Mouse (Mus musculus): Measurements from ENCODE around the gene Kmt2c.

Kmt2c gene

DNA sequence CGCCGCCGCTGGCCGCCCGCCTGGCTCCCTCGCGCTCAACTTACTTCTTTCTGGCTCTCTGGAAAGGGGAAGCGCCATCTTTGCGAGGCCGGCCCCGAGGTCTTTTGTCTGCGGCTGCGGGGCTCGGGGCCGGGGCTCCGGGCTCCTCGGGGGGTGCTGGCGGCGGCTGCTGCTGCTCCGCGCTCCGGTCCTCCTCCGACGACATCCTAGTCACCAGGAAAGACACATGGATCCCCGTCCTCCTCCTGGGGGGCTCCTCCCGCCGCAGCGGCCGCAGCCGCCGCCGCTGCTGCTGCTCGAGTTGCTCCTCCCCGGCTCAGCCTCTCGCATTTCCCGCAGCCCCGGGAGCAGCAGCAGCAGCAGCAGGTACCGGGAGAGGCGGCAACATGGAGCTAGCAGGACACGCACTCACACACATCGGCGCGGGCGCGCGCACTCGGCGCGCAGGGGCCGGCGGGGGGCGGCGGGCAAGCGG is at the start of gene Kmt2c:
Kmt2c (minus strand) TSS at position 438 of the 475 bp plus-strand sequence.
- DNase-seq (ENCODE audit: low read depth, low spot score): peak; percentile 35

DNA sequence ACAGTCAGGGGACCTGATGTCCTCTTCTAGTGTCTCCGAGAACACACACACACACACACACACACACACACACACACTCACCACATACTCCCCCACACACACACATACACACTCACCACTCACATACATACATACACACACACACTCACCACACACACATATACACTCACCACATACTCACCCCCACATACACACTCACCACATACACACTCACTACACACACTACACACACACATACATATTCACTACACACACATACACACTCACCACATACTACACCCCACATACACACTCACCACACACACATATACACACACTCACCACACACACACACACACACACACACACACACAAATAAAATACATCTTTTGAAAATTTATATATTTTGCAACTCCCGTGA is 48.3 kb upstream of the Kmt2c start:
- no peak for DNase-seq (ENCODE audit: low read depth, low spot score)

DNA sequence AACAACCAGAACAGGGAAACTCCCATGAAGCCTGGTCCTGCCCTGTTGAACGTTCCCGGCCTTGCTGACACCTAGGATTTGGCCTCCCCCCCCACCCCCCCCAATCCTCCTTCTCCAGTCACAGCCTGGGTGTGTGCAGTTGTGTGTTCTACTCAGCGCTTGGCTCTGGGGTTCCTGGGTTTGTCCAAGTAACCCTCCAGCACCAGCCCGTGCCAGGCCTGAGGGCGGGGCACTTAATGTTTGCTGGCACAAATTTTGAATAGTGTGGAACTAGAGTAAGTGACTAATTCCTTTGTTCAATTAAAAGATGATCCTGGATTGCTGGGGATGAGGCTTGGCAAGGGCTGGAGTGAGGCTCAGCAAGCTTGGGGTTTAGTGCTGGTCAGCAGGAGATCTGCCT is 46.0 kb upstream of the Kmt2c start:
- DNase-seq (ENCODE audit: low read depth, low spot score): no peak

DNA sequence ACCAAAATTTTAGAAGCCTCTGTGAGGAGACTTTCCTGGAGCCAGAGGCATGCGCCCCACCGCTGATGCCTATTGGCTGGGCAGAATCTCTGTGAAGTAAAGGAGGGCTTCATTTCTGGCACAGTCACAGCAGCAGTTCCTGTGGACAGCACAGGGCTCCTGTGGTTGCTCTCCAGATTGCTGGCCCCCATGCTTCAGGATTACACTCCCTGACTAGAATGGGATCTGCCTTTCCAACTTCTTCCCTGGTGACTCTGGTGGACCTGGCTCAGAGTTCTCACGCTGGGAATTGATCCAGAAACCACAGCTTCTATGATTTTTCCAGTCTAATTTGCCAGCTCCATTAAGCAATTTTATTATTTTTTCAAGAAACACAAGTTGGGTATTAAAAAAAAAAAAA is 45.5 kb upstream of the Kmt2c start:
- DNase-seq (ENCODE audit: low read depth, low spot score): no peak

DNA sequence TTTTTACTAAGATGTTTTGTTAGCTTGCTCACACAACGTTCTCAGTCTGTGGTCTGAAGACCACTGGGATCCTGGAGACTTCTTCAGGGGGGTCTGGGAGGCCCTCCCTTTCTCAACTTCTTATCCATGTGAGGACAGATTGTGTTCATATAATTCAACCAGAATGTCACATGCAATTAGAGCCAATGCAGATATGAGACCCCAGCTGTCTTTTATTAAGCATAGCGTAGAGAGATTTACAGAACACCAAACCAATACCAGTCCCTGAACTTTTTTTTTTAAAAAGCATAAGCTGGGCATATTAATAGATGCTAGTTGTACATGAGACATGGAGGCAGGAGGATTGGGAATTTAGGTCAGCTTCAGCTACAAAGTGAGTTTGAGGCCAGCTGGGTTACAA is 43.1 kb upstream of the Kmt2c start:
- no peak for DNase-seq (ENCODE audit: low read depth, low spot score)

DNA sequence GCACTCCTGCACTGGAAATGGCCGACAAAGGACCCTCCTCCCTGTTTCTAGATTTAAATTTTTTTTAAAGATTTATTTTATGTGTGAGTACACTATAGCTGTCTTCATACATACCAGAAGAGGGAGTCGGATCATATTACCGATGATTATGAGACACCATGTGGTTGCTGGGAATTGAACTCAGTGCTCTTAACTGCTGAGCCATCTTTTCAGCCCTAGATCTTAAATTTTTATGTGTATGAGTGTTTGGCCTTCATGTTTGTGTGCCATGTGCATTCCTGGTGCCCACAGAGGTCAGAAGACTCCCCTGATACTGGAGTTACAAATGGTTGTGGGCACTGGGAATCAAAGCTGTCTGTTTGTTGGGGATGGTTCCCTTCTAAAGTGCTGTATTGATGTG is 42.3 kb upstream of the Kmt2c start:
- DNase-seq (ENCODE audit: low read depth, low spot score): no peak

DNA sequence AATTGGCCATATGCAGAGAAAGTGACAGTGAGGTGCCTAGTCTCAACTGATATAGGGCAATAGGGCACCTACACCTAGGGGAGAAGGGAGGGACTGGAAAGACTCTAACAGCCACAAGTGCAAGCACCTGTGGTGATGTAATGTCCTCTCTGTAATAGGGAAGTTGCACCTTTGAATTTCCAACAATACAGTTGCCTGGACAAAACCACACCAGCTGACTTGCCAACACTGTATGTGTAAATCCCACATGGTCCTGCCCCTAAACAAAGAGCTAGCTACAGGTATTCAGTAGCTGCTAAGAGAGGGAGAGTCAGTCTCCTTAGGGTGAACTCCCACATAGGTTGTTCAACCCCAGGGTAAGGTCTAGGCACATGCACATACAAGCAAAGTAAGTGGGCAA is 41.8 kb upstream of the Kmt2c start:
- no peak for DNase-seq (ENCODE audit: low read depth, low spot score)

DNA sequence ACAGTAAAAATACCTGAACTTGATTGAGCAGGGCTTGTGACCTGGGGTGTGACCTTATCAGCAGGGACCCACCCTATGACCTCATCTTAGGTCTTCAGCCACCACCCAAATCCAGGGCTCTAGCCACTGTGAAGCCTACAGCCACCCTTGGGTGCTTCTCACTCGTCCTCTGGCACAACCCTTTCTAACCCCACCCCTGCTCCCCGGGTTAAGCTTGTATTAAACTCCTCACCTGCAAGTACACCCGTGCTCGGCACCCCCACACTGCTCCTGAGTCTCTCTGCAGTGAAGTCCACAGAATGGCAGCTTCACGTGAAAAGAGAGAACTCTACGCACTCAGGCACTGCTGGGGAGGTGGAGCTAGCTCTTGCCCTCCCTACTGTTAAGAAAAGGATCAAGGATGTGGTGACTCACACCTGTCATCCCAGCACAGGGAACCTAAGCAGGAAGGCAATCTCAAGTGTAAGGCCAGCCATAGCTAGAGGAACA is 38.4 kb upstream of the Kmt2c start:
- no peak for DNase-seq (ENCODE audit: low read depth, low spot score)

DNA sequence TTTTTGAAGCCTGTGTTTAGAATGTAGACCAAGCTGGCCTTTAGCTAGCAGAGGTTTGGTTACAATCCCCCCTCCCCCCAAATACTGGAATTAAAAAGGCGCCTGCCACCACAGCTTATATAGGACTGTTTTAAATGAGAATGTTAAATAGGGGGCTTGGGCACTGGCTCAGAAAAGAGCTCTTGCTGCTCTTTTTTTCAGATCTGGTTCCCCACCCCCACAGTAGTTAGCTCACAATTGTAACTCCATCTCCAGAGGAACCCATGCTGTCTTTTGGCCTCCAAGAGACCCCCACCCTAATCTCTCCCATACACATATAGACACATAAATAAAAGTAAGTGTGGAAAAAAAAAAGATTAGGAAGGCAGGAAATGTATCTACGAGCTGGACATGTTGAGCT is 37.9 kb upstream of the Kmt2c start:
- no peak for DNase-seq (ENCODE audit: low read depth, low spot score)

DNA sequence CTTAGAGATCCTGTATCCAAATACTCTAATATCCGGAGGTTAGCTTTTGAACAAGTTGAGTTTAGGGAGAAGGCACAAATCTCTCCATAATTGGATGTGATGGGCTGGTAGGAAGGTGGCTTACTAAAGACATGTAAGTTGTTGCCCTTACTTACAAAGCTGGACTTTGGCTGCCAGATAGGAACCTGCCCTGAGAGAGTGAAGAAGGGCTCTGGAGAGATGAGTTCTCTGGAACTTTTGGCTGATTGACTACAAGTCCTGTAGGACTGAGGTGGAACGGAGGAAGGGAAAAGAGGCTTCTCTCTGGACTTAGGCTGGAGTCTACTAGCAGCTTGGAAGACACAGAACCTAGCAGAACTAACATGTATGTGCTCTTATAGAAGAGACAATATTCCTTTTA is 37.0 kb upstream of the Kmt2c start:
- no peak for DNase-seq (ENCODE audit: low read depth, low spot score)

DNA sequence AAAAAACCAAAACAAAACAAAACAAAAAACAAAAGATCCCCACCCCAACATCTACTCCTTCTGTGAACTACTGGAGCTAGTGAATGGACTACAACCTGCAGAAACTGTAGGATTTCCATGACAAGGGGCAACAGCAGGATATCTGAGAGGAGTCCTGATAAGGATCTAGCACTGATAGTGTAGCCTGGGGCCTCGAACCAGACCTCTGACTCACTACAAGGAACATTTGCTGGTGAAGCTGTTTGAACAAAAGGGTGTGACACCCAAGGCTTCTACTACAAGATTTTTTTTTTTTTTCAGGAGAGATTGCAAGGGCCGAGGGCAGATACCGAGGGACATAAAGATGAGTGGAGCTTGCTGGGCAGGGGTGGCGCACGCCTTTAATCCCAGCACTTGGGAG is 34.7 kb upstream of the Kmt2c start:
- DNase-seq (ENCODE audit: low read depth, low spot score): no peak

DNA sequence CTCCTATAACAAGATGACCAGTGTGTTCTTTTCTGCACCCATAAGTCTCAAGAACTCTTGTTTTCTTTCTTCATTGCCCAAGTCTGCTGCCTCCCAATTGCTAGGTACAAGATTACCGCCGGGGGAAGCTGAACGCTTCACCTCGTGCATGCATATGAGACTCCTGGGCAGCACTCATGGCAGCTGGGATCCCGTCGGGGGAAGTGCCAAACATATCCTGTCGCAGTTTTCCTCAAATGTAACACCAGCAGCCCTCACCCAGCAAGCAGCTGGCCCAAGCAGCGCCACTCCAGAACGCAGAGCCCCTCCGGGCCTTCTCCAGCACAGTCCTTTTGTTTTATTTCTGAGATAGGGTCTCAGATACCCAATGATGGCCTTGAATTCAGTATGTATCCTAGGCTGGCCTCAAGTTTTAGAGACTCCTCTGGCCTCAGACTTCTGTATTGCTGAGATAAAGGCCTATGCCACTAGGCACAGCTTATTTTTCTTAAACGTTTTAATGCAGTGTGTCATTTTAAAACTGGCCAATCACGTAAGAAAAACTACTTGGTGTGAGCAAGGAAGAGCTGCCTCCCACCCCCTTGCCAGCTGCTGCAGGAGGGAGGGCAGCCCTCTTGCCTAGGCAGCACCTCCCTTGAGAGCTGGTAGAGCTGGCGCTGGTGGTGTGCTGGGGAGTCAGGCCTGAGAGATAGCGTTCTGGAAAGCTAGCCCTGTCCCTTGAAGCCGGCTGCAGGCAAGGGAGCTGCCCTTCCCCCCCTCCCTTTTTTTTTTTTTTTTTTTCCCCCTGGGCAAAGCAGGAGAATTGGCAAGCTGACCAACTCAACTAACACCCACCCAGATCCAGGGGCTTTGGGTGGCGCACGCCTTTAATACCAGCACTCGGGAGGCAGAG is 33.9 kb upstream of the Kmt2c start:
- peak; percentile 35 for DNase-seq (ENCODE audit: low read depth, low spot score)

DNA sequence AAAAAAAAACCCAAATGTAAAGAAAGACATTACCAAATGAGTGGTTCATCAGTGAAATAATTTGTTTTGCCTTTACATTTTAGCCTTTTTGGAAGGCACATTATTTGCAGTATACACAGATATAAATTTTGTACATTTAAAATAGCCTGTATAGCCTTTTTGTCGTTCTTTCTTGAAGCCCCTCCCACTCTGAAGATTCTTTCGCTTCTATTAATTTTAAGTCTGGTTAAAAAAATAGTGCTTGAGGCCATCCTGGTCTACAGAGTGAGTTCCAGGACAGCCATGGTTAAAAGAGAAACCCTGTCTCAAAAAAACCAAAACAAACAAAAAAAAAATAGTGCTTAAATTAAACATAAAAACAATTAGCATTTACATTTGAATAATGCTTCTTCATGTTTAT is 32.0 kb upstream of the Kmt2c start:
- no peak for DNase-seq (ENCODE audit: low read depth, low spot score)

DNA sequence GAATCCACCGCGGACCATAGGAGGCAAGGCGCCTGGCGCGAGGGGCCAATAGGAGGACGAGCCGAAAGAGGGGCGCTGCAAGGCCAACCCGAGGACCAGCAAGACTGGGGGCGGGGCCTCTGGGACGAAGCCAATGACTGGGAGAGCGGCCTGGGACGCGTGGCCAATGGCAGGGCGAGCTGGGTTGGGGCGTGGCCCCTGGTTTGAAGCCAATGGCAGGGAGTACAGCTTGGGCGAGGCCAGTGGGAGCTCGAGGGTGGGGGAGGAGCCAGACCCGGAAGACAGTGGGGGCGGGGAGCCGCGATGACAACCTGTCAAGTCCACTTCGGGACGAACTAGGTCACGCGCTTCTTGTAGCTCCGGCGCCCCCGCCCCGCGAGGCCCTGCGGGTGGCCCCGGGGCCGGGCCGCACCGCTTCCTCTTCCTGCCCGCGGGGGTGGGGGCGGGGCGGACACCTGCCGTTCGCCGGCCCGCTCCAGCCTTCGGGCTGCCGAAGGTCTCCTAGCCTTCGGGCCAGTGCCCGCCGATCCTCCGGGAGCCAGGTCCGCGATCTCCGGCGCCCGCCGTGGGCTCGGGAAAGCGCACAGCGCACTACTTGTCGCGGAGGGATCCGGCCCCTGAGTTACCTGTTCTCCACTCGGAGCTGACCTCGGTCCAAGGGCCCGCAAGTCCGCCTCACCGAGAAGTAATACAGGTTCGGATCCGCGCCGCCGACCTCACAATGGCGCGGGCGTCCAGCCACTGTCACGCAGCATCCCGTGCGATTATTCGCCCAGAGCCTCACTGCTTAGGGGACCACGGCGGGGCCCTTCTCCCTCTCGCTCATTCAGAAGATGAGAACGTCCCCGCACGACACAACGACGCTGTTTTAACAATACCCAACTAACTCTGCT is 31.2 kb upstream of the Kmt2c start:
- DNase-seq (ENCODE audit: low read depth, low spot score): peak; percentile 99

DNA sequence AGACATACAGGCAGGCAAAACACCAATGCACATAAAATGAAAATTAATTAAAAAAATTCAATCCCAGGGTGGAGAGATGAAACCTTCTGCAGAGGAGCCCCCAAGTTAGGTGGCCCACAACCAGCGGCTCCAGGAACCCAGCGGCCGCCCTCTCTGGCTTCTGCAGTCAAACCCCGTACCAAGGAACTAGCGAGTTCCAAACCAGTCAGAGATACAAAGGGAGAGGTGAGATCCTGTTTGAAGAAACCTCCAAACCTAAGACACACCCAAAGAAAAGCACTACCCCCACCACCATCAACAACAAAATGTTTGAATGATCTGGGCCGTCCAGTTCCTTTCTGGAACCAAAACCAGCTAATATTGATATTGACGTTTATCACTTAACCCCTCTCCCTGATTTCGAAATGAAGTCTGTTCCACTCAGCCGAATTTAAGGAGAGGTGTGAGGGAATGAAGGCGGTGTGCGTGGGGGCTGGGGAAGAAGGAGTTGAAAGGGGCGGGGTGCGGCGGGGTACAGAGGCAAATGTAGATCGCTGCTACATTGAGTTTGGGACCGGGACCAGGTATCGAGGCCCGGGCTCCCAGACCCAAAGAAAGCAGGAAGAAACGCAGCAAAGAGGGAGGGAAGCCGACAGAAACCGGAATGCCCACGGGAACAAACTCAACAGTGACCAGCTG is 30.4 kb upstream of the Kmt2c start:
- no peak for DNase-seq (ENCODE audit: low read depth, low spot score)

DNA sequence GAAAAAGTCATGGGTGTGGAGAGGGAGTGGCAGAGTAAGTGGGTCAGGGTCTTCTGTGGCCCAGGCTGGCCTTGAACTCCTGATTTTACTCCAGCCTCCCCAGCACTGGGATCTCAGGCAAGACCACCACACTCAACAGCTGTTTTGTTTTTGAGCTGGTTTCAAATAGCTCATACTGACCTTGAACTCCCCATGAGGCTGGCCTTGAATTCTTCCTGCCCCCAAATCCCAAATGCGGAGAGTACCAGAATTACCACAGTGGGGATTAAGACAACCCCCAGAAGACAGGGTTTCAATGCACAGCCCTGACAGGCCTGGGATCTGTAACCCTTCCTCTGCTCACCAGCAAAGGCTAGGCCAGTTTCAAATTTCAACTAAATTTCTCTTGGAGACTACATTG is 29.4 kb upstream of the Kmt2c start:
- no peak for DNase-seq (ENCODE audit: low read depth, low spot score)

DNA sequence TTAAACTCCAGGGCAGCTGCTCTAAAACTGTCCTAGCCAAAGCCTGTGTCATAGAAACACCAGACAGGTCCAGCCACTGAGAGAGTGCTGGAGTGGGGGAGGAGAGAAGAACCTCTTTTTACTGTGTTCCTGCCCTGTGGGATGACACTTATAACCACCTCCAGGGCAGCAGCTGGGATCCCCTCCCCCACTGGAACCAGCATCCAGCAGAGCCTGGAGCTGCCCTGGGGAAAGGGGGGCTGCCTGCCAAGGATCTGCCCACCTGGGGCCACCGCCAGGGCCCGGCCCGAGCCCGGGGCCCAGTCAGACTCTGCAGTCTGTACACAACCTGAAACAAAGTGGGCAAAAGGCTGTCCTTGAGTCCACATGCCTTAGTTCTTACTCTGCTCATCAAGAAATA is 28.3 kb upstream of the Kmt2c start:
- no peak for DNase-seq (ENCODE audit: low read depth, low spot score)

DNA sequence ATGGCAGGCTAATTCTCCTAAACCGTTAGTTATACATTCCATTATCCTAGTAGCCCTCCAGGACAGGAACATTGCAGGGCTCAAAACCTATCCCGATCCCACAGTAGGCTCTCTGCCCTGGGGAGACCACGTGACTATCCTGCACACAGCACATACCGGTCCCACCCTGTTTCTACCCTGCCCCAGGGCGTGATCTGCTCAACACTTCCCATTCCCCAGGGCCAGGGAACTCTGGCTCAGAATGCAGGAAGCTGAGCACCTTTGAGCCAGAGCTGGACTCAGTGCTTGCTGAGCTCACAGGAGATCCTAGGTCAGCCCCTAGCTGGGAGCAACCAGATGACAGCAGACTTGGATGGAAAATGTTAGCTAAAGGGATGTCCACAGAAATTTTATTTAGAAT is 27.5 kb upstream of the Kmt2c start:
- no peak for DNase-seq (ENCODE audit: low read depth, low spot score)

DNA sequence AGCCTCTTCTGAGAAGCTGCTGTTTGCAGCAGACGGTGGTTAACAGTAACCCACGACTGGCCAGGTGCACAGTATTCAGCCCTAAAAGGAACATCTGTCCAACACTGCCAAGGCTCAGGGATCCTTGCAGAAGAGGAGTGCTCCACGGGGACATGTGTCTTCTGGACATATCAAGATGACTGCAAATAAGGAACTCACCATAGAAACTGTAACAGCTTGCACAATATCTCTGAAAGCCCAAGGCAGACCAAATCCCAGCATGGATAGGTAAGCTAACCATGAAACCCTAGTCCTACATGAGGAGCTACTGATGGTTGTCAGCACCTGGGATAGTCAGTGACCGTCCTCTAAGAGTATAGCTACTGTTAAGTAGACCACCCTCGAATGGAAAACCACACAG is 22.9 kb upstream of the Kmt2c start:
- no peak for DNase-seq (ENCODE audit: low read depth, low spot score)

DNA sequence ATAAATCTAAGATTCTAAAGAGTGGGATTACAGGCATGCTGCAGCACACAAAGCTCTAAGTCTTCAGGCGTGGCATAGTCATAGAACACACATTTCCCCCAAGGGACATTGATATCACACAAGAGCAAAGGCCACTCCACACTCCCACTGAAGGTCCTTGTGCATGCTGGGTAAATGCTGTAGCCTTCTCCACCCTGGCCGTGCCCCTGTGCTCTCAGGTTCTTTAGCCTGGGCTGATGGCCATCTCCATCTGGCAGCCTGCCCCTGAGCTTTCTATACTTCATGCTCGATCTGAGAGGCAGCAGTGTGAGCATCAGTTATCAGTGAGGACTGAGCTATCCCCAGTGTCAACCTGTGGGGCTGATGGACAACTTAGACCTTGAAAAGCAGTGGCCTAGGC is 21.2 kb upstream of the Kmt2c start:
- DNase-seq (ENCODE audit: low read depth, low spot score): no peak

DNA sequence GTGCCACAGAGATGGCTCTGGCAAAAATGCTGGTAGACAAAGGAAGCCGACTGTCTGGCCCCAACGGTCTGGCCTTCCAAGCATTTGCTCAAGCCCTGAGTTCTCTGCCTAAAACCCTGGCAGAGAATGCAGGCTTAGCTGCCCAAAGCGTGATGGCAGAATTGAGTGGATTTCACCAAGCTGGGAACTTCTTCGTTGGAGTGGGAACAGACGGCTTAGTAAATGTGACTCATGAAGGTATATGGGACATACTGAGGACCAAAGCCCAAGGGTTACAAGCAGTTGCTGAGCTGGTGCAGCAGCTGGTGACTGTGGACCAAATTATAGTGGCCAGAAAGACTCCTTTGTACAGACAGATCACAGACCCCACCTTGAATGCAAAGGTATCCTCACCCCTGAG is 19.0 kb upstream of the Kmt2c start:
- DNase-seq (ENCODE audit: low read depth, low spot score): no peak

DNA sequence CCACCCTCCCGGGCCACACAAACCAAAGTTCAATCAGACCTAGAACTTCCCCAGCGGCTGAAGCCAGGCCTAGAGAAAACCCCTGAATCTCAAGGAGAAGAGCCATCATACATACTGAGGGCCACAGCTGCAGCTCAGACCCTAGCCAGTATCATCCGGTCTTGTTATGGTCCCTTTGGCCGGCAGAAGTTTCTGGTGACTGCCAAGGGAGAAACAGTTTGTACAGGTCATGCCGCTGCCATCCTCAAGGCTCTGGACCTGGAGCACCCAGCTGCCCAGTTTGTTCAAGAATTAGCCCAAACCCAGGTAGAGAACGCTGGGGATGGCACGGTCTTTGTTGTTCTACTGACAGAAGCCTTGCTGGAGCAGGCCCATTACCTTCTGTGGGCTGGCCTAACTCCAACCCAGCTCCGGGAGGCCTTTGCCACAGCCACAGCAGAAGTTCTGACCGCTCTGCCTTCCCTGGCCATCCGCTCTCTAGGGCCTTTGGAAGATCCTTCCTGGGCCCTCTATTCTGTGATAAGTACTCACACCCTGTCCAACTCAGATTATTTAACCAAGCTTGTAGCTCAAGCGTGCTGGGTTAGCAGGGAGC is 17.8 kb upstream of the Kmt2c start:
- no peak for DNase-seq (ENCODE audit: low read depth, low spot score)

All from telencephalon, adult 2 months (tissue).